Mouse (Mus musculus) small intestine, adult 2 months (tissue): ENCODE measurements at regions not wholly inside any gene's neighbourhood (a gene's known extent, or its start where the extent isn't known, plus 50 kb on each side); places are given as distances from the start of the nearest gene placed in this dataset.

Source experiments
- CTCF ChIP-seq: fragments of 200-500 bp; IDR thresholded peaks from 2 replicates; pipeline ENCODE4 v1.5.1; 2012; ENCODE audit warnings: low read depth, mild to moderate bottlenecking, control low read depth, inconsistent platforms, low read length, moderate library complexity, mixed read lengths; ENCODE audit not compliant: insufficient replicate concordance, insufficient read length; ENCODE audit errors: extremely low read depth
- POLR2A ChIP-seq: fragments of 200-500 bp; IDR thresholded peaks from 2 replicates; pipeline ENCODE4 v1.6.1; 2012; ENCODE audit warnings: low read depth, mild to moderate bottlenecking, control low read depth, inconsistent platforms, low read length, moderate library complexity

DNA sequence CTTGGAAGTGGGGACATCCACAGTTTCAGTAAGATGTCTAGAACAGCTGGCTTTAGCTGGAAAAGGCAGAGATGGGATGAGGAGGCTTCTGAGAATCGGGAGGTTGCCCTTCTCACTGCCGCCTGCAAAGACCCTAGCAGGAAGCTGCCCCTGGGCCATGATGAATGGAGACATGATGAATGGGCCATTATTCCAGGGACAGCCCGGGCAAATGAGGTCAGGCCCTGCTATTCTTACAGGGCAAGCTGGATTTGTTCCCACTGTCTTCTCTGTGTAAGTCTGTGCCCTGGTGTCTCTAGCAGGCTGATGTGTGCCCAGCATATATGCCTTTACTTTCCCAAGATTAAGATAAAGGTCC is 51.1 kb upstream of the Iqsec3 start:
- TF ChIP-seq POLR2A: no peak
- TF ChIP-seq CTCF: no peak
